Mouse (Mus musculus): ENCODE measurements around the gene Gm9945.

Gene Gm9945

DNA sequence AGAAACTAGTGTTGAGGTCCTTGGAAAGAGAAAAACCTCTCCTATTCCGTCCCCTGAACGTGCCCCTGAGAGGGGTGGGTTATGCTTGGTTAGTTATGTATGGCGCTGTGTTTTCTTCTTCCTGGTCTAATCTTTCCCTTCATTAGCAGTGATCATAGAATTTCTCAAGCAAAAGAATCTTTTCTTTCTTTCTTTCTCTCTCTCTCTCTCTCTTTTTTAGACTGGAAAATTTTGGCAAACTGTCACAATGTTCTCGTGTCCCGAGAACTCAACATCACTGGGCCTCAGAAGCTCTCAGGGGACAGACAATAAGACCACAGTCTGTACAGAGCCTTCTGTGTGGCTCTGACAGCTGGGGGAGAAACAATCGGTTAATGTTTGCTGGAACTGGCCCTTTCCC lies 15.5 kb downstream of the Gm9945 start:
- DNase-seq: no peak

DNA sequence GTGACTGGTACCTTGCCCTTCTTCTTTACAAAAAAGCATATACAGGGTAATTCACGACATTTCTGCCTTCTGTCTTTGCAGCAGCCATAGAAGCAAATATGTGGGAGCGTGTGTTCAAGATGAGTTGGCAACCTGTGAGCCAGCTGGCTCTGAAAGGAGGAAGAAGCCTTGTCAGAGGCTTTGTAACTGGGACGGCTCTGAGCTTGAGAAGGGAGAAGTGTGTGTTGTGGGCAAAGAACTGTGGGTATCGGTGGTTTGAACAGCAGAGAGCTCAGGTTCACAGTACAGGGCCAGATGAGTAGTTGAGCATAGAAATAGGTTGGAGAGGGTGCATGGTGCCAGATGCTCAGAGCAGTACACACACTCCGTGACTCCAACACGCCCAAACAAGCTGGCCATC lies 17.0 kb downstream of the Gm9945 start:
- no peak for DNase-seq

DNA sequence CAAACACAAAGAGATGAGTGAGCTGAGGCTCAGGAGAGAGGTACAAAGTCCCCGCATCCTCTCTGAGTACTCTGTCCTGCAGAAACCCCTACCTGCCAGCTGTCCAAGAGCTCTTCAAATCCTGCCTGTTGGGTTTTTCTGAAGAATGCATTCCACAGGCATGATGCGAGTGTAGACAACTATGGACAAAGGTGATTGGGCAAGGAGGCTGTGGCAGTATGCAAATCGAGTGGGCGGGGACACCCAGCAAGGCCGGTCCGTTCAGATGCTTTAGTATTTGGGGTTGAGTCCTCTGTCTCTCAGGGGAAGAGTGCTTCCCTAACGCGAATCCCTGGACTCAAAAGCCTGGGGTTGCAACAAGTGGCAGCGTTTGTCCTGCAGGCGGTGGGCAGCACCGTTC lies 20.6 kb downstream of the Gm9945 start:
- DNase-seq: peak in 1 of 2 experiments; percentile 23

DNA sequence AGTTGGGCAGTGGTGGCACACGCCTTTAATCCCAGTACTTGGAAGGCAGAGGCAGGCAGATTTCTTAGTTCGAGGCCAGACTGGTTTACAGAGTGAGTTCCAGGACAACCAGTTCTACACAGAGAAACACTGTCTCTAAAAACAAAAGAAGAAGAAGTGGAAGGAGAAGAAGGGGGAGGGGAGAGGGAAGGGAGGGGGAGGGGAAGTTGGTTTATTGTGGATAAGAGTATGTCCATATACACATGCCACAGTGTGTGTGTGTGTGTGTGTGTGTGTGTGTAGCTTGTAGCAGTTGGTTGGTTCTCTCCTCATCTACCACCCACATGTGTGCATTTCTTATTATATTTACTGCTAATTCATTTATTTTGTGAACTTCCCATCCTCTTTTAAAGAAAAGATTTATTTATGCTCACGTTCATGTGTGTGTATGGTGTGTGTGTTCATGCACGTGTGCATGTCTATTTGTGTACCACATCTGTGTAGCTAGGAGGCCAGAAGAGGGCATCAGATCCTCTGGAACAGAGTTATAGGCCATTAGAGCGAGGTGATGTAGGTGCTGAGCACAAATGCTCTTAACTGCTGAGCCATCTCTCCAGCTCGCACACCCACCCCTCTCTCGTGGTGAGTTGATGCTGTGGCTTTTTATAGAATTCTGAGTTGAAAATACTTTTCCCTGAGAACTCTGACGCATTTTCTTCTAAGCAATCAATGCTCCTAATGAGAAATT lies 22.2 kb downstream of the Gm9945 start:
- no peak for DNase-seq

DNA sequence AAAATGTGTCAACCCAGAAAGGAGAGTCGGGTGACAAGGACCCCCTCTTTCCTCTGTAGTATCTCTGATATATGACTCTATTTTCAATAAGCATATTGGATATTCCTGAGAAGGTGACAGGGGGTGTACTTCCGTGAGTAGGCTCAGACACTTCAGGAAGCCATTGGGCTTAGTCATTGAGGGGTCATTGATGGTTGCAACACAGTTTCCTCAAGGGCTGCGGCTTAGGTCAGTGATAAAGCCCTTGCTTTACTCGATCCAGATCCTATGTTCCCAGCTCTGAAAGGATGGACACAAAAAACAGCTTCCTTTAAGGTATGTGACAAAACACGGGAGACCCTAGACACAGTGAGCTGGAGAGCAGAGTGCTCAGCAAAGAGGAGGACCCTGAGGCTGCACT lies 23.8 kb downstream of the Gm9945 start:
- DNase-seq: no peak

DNA sequence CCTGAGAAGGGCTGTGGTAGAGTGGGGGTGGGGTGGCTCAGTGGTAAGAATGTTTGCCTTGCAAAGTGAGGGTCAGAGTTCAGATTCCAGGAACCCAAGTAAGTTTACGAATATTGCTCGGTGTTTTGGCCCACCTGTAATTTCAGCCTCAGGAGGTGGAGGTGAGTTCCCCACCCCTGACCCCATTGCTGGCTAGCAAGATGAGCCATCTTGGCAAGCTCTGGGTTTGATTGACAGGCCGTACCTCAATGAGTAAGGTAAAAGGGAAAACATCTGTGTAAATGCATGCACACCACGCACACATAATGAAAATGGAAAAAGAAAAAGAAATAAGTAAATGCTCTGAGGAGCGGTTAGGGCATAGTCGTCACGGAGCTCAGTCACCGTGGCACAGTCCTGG lies 24.4 kb downstream of the Gm9945 start:
- DNase-seq: no peak

DNA sequence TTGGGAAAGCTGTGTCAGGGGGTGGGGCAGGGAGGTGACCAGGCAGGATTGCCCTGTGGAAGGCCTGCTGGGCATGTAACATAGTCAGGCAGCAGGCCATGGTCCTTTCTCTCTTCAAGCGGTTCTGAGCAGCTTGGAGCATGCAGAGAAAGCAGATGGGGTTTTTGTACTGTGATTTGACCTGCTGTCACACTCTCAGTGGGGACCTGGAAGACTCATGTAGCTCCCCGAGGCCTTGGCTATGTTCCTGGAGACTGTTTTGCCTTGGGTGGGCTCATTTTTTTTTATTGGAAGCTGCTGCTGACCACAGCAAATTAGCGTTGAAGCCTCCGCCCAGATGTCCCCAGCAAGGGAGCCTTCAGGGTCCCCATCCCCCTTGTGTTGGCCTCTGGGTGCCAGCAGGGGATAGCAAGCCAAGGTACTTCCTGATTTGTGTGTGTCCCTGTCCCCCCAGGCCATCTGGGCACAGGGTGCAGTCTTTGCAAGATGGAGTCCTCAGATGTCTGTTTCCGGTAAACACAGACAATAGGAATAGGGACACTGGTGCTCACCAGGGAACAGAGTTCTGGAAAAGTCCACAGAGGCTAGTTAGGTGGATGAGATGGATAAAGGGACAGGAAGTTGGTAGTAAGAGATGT lies 25.2 kb downstream of the Gm9945 start:
- DNase-seq: no peak

DNA sequence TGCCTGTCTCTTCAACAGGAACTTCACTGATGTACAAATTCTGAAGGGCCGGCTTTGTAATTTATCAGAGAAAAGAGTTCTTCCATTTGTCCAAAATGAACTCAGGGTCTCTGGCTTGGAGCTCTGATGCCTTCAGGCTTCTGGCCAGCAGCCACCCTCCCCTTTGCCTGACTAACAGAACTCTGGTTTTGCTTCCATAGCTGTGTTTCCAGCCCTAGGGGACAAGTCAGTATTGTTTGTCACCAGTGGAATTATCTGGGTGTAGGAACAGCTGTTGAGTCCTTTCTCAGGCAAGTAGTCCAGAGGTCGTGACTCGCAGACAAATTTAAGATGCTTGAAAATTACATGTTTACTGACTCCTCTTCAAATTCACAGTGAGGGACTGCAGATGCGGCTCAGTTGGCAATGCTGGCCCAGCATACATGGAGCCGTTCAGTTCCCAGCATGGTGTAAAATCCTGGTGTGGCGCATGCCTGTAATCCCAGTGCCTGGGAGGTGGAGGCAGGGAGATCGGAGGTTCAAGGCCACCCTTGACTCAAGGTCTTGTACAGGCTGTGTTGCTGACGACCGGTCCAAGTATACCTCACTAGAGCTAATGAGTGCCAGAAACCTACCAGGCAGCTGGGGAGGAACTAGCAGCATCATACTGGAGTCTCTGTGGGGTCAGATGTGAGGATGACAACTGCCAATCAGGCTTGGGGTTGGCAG lies 27.3 kb downstream of the Gm9945 start:
- DNase-seq: no peak

DNA sequence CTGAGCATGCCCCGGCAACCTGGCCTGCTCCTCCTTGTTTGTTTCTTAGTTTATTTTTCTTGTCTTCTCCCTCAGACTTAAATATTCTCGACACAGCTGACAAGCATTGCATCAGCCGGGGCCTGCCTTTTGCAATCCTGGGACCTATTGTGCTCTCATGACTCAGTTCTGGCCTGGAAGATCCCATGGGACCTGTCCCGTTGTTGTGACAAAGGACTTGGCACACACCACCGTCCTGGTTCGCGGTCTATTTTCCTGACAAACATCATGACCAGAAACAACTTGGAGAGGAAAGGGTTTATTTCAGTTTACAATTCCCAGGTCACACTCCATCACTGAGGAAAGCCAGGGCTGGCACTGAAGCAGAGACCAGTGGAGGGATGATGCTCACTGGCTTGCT lies 28.2 kb downstream of the Gm9945 start:
- DNase-seq: peak in 1 of 2 experiments; percentile 27

DNA sequence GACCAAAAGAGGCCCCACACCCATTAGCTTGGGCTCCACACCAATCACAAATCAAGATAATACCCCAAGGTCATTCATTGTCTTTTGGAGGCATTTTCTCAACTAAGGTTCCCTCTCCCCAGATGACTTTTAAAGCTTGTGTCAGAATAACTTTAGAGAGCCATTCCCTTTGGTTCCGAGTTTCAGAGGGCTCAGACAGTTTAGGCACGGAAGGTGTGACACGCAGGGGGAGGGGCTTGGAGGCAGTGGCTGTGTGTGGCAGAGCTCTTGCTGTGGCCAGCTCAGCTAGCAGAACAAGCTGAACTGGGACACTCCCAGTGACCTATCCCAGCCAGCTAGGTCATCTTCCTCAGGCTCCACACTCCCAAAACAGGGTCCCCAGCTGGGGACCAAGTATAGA lies 28.6 kb downstream of the Gm9945 start:
- no peak for DNase-seq

DNA sequence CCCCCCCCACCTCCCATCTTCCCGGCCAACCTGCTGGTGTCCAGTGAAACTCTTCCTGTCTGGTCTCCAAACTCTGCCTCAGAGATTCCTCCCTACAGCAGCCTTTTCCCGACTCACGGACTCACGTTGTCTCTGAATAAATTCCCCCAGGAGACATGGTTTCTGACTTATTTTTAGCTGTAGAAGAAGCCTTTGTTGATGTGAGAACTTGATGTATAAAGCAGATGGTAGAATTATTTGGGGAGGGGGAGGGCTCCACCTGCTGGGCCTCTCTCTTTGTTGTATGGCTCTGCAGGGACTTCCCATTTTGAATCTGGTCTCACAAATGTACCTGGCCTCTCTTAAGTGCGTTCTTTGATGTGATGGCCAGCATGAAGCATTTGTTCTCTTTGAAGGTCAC lies 30.4 kb downstream of the Gm9945 start:
- no peak for DNase-seq

DNA sequence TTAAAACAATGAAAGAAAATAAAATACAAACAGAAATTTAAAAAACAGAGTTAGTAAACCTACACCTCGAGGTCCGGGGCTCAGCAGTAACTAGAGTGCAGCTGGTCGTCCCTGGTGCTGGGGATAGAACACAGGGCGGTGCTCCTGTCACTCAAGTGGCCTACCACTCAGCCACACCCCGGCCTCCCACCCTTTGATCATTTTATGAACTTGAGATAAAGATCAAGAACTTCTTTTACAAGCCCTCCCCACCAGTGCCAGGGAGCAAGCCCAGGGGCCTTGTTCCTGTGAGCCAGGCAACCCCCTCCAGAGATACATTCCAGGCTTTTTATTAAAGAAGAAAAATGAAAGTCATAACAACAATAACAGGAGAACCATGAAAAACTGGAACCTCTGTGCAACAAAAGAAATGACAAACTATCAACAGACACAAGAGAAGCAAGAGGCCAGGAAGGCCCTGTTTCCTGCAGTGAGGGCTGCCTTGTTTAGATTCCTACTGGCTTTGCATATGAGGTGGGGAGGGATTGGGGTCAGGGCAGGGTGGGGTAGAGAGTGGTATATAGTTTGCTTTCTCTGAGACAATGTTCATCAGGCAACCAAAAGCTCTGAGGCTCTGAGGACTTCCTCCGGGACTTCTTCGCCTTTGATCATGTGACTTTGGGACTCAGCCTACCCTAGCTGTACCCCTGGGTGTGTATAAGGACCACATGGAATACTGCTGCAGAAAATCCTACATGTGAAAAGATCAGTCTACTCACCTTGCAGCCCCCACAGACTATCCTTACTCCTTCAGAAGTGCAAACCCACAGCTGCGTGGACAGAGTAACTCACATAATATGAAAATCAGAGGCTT lies 37.0 kb downstream of the Gm9945 start:
- DNase-seq: no peak

DNA sequence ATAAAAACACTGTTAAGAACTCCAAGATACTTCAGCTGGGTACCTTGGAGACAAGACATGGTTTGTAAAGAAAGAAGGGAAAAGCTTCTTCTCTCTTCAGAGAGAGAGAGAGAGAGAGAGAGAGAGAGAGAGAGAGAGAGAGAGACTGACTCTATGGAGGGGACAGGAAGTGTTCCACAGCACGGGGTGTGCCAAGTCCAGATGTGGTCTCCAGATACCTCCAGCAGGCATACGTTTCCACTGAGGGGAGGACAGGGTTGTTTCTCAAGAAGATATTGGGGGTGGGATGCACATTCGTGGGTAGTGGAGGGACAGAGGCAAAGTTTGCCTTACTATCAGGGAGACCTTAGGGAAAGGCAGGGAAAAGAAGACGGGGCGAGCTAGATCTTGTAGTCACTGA lies 38.8 kb downstream of the Gm9945 start:
- no peak for DNase-seq

DNA sequence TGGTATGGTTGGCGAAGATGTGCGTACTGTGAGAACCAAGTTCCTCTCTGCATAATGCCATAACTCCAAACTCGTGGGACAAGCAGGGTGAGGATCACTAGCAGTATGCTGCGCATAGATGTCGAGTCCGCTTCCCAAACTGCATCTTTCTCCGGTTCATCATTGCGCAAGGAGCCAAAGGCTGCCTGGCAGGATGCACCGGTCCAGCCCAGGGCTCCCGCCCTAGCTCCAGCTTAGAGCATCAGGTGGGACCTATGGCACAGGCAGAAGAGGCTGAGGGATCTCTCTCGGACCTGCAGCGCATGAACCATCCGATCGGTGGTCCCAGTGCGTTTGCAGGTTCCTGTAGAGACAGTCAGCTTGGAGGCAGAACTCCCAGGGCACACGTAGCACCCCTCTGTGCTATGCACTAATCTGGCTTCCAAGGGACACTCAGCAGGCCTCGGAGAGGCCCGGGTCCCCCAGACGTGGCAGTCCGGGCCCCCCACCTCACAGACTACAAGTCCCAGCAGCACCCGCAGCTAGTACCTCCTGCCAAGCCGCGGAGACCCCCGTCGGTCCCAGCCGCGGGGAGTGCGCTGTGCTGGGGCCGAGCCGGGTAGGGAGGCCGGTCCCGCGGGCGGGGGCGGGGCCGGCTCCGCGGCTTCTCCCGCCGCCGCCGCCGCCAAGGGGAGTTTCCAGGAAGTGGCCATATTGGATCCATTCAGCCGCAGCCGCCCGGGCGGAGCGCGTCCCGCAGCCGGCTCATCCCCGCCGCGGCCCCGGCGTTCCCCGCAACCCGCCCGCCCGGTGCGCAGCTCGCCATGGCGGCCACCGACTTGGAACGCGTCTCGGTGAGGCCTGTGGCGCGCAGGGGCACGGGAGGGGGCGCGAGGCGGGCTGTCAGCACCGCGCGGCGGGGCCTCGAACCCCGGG lies 39.5 kb downstream of the Gm9945 start, which contains the start of gene Sept8:
Gene Sept8, plus strand, starts transcription at position 51 of the 915 bp plus-strand sequence.
- DNase-seq: peak in 1 of 2 experiments; percentile 42

DNA sequence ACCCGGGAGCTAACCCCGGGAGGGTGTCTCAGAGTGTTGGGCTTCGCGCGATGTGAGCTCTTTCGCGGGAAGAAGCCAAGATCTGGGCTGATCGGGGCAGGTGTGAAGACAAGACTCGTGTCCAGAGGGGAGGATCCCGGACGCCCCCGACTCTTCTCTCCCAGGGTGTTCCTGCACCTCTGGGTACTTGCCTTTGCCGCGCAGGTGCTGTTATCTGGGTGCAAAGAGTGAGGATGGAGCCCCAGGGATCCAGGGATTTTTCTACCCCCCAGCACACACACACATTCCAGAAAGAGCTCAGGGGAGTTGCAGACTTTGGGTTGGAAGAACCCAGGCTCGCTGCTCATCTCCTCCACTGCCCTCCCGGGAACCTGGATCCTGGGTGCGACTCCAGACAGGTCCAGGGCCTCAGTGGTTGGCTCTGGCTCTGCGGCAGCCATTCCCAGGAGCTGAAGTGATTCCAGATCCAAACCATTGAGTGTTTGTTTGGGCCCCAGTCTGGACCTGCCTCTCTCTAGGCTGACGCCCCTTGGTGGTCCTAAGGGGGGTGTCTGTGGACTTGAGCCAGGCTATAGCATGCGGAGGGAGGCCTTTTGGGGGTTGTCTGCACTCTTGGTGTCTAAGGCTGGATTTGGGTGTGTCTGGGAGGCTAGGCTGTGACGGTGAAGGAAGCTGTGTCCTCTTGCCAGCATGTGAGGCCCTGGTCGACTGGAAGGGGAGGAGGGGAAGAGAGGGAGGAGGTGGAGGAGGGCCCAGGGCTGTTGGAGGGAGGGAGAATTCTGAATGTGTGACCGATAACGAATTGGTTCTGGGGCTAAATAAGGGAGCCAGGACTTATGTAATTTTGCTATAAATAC lies 40.4 kb downstream of the Gm9945 start:
- DNase-seq: peak; percentile 26 to 33

DNA sequence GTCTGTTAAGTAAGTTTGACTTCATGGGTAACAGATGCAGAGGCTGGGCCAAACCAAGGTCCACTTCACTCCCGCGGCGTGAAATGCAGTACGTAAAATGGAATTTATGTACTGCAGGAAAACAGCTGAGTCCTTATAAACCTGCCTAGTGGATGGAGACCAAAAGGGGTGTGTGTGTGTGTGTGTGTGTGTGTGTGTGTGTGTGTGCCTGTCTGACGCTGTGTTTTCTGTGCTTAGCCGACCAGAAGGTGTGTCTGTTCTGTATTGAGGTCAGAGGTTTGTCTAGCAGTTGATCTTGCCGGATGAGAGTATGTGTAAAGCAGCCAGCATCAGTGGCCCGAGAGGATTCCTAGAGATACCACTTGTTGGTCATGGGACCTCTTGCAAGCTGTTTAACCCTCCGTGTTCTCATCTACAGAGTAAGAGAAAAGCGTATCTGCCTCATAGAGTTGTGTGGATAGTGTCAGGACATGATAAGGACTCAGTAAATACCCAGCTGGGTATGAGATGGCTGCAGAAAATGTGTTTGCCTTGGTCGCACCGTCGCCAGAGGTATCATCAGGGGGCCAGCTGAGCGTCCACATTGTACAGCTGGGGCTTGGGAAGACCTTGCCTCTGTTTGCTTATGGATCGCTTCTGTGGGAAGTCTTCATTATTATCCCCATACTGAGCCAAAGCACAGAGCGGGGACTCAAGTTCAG lies 41.3 kb downstream of the Gm9945 start:
- DNase-seq: no peak

DNA sequence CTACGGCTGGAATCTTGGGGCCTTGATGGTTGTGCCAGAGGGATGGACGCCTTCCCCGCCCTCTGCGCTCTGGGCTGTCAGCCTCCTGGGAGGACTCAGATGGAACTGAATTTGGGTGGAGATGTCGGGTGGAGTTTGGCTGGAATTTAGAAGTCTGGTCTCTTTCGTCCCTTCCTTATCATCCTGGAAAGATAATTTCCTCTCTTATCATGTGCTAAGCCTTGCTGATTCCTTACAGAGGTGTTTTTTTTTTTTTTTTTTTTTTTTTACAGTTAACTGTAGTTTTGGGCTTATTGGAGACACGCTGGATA lies 41.8 kb downstream of the Gm9945 start:
- no peak for DNase-seq

DNA sequence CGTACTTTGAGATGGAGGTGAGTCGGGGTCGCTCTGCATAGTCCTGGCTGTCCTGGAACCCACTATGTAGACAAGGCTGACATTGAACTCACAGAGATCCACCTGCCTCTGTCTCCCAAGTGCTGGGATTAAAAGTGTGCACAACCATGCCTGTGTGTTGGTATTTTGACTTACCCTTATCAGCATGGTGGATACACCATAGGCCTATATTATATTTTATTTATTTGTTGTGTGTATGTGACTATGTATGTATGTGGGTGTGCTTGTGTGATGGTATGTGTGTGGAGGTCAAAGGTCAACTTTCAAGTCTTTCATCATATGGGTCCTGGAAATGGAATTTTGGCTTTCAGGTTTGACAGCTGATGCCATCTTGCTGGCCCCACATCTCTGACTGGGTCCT lies 42.4 kb downstream of the Gm9945 start:
- DNase-seq: no peak

DNA sequence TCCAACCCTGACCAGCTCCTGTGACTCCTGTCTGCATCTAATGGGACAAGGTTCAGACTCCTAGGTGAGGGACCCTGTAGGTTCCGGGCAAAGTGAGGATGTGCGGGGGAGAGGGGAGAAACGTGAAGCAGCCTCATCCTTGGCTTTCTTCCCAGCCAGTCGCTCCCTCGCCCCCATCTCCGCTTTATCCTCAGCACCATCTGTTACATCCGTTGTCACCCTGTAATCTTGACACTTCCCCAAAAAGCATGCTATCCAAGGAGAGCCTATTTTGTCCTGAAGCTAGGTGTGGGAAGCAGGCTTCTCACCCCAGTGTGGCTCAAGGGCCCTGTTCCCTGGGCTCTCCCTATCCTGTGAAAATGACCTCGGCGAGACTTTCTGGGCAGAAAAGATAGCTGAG lies 43.0 kb downstream of the Gm9945 start:
- DNase-seq: no peak
